Mouse (Mus musculus): ENCODE measurements around the gene Slain1.

Slain1 gene

GRCm38 (mm10) chr14:103667036-103667435 is 17.0 kb downstream of the Slain1 start:
- no peak for DNase-seq

GRCm38 (mm10) chr14:103679395-103680217 is 29.6 kb downstream of the Slain1 start:
- DNase-seq = no peak

- DNase-seq = no peak
Observed at GRCm38 (mm10) chr14:103680285-103680819, 30.3 kb downstream of the Slain1 start.

GRCm38 (mm10) chr14:103682633-103683390 is 32.8 kb downstream of the Slain1 start:
- DNase-seq = no peak

- no peak for DNase-seq
Observed at GRCm38 (mm10) chr14:103686994-103687393, 37.0 kb downstream of the Slain1 start.

- DNase-seq = peak; percentile 60
Observed at GRCm38 (mm10) chr14:103694295-103694694, 44.3 kb downstream of the Slain1 start.

- no peak for DNase-seq
Observed at GRCm38 (mm10) chr14:103695620-103696019, 45.6 kb downstream of the Slain1 start.

GRCm38 (mm10) chr14:103697101-103697500 is 47.1 kb downstream of the Slain1 start:
- DNase-seq = peak; percentile 58

- no peak for DNase-seq
Observed at GRCm38 (mm10) chr14:103699308-103699707, 49.3 kb downstream of the Slain1 start.

GRCm38 (mm10) chr14:103702516-103702915 is 52.5 kb downstream of the Slain1 start:
- DNase-seq = no peak

GRCm38 (mm10) chr14:103704771-103705170 is 54.7 kb downstream of the Slain1 start:
- DNase-seq = no peak

- DNase-seq = no peak
Observed at GRCm38 (mm10) chr14:103706347-103706746, 56.3 kb downstream of the Slain1 start.

- no peak for DNase-seq
Observed at GRCm38 (mm10) chr14:103708601-103709000, 58.6 kb downstream of the Slain1 start.

- no peak for DNase-seq
Observed at GRCm38 (mm10) chr14:103709261-103709660, 59.2 kb downstream of the Slain1 start.

GRCm38 (mm10) chr14:103712986-103713385 is 63.0 kb downstream of the Slain1 start:
- no peak for DNase-seq

GRCm38 (mm10) chr14:103717516-103717915 is 67.5 kb downstream of the Slain1 start:
- no peak for DNase-seq

- no peak for DNase-seq
Observed at GRCm38 (mm10) chr14:103717979-103718378, 68.0 kb downstream of the Slain1 start.

- DNase-seq = no peak
Observed at GRCm38 (mm10) chr14:103718393-103718792, 68.4 kb downstream of the Slain1 start.

GRCm38 (mm10) chr14:103718836-103719575 is 69.0 kb downstream of the Slain1 start:
- peak; percentile 45 for DNase-seq

GRCm38 (mm10) chr14:103720163-103720562 is 70.1 kb downstream of the Slain1 start:
- no peak for DNase-seq

GRCm38 (mm10) chr14:103720637-103721355 is 70.8 kb downstream of the Slain1 start:
- DNase-seq = no peak

- no peak for DNase-seq
Observed at GRCm38 (mm10) chr14:103723314-103723713, 73.3 kb downstream of the Slain1 start.
